Mouse (Mus musculus): ENCODE results near the gene Rad9a.
"Not testable (repeated sequence)": the region's sequence is repeated elsewhere in the genome, so short reads cannot be mapped to it uniquely, and the experiment has no call there.

The Rad9a gene

DNA sequence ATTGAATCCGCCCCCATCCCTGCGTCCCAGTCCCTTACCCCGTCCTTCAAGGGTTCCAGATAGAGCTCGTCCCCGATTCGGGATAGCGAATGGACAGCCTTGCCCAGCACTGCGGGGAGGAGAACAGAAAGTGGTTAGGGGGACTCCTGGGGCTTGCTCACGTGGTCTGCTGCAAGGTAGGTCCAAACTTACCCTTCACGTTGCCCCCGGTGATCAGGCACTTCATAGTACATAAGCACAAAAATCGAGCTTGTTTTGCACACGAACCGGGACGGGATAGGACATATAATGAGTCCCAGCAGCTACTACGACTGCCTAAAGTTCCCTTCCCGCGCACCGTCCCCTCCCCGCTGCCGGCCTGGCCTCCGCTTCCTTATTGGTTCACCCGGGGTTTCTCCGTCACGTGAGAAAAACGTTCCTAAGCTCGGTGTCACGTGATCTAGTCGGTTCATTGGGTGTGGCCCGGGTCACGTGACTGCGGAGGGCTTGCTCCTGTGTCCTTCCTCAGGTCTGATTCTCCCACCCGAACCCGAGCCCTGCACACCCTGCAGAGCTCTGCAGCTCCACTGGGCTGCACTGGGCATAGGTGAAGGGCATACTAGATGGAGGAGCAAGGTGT lies at the start of gene Rad9a:
Gene Rad9a, minus strand, starts transcription at position 372 of the 619 bp plus-strand sequence.
- peak; percentile 93 for DNase-seq (ENCODE audit: low spot score)

DNA sequence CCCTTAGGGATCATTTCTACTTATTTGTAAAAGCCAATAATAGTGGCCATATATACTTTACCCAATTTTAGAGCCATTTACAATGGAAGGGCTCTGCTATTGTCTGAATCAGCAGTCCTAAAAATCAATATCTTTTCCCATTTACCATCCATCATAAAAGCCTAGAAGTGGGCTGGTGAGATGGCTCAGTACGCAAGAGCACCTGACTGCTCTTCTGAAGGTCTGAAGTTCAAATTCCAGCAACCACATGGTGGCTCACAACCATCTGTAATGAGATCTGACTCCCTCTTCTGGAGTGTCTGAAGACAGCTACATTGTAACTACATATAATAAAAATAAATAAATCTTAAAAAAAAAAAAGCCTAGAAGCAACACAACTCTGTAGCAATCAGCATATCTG lies 47.2 kb upstream of the Rad9a start:
- not testable (repeated sequence) for DNase-seq (ENCODE audit: low spot score)

DNA sequence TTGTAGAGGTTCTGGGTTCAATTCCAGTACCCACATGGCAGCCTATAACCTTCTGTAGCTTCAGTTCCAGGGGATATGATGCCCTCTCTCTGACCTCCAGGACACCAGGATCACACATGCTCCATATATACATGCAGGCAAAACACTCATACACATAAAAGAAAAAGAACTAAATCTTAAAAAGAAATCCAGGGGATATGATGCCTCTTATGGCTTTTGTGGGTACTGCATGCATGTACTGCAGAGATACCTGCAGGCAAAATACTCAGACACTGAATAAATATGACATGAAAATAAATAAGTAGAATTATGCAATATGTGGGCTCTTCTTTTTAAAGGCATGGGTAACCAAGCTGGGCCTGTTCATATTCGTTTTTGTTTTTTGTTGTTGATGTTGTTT lies 45.5 kb upstream of the Rad9a start:
- no peak for DNase-seq (ENCODE audit: low spot score)

DNA sequence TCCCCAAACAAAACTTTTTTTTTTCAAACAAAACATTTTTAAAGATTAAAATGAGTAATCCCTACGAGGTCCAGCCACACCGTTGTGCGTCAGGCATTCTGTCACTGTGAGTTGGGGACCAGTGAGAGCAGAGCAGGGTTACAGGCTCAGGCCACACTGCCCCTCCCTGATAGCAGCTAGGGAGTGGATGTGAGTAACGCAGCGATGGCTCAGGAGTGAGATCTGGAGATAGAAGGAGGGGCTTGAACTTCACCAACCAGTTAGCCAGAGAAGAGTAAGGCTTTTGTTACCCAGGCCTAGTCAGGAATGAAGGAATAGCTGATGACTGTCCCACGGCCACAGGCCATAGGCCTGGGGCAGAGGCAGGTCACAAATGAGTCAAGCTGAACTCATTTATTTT lies 43.3 kb upstream of the Rad9a start:
- DNase-seq (ENCODE audit: low spot score): no peak

DNA sequence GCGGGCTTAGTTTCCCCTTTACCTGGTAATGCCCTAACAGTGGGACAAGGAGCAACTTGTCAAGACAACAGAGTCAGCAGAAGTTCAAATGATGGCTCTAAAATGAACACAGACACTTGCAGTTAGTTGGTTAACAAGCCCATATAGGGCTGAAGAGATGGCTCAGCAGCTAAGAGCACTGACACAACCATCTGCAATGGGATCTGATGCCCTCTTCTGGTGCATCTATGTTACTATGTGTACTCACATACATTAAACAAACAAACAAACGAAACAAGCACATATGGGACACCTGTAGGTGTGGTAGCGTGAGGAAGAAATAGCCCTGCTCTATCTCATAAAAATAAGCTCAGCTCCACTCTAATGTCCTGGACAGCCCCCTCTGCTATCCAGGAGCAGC lies 41.0 kb upstream of the Rad9a start:
- DNase-seq (ENCODE audit: low spot score): no peak

DNA sequence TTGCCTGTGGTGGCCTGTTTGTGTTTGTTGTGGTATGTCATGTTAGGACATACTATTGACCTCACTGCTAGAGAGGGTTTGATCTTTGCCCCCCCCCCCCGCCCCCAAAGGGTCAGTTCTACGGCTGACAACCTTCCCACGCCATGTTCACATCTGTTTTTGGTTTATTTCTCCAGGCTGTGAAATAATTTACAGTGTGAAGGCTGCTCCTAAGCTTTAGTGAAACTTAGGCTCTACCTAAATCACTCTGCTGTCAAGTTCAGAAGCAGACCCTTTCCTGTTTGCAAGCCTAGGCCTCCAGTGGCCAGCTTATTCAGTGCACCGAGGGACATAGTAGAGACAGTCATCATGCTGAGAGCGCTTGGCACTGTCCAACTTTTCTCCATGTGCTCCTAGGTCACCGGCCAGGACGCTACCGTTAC lies 38.8 kb upstream of the Rad9a start:
- DNase-seq (ENCODE audit: low spot score): no peak

DNA sequence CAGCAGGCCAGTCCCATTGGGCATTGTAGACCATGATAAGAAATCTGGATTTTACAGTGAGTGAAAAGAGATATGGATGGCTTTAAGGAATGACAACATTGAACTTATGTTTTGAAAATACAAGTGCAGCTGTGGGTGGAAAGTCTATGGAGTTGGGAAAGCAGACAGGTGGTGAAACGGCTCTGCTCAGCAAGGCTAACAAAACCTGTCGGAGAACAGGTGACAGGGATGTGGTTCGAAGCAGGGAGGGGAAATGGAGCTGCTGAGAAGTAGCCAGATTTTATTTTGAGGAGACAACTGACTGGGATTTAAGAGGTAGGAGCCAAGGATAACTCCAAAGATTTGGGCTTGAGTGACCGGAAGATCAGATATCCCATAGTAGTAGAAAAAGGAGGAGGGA lies 33.1 kb upstream of the Rad9a start:
- DNase-seq (ENCODE audit: low spot score): no peak

DNA sequence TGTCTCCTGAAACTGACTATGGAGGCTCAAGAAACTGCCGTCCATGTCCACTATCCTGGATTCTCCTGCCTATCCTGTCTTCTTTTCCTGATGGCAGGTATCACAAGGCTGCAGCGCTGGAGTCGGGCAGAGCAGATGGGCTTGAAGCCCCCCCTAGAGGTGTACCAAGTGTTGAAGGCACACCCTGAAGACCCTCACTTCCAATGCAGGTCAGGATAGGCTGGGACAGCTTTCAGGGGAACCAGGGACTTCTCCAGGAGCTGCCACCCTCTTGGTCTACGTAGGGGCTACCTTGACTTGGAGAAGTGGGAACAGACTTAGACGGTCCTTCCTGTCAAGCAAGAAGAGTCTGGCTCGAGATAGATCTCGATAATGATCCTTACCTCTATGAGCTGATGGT lies 31.2 kb upstream of the Rad9a start:
- no peak for DNase-seq (ENCODE audit: low spot score)

DNA sequence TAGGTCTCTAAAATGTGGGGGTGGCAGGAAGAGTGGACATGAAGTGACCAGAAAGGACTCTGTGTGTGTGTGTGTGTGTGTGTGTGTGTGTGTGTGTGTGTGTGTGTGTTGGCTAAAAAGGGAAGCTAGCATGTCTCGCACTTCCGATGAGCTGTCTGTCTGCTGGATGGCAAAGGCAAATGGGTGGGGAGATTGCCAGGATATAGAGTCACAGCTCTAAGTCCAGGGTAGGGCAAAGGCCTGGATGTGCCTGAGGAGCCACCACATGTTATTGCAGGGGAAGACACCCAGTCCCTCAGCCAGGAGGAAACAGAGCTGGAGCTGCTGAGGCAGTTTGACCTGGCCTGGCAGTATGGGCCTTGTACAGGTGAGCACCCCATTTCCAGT lies 30.7 kb upstream of the Rad9a start:
- DNase-seq (ENCODE audit: low spot score): no peak

DNA sequence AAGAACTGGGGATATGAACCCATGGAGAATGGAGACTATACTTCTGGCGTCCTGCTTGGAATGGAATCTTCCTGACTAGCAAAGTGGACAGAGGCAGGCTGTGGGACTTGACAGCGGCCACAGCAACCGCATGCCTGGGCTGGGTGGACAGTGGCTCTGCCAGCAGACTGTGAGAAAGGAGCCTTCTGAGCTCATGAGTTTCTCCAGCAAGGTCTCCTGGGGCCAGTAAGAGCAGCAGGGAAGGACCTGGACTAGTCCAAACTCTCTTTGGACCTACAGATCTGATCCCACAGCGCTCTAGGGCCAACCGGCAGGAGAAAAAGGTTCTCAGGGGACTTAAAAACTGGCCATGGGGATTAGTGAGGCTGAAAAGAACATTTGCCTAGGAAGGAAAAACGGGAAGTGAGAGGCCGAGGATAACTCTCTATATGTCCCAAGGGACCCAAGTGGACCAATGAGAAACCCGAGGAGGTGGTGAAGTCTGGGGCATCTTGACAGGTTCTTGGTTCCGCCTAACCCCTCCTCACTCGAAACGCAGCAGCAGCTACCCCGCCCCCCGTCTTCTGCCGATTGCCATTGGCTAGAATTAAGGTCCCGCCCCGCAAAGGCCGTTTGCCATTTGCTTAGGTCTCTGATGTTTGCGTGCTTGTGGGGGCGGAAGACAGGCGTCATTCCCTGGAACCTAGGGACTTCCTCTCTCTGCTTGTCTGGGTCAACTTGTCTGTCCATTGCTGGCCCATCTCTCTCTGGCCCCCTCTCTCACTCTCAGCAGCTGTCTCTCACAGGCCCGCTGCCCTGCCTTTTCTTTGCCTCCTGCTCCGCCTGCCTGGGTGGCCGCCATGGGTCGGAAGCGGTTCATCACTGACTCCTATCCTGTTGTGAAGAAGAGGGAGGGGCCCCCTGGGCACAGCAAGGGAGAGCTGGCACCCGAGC lies 30.1 kb upstream of the Rad9a start, which contains the start of gene Pold4:
Gene Pold4, plus strand, starts transcription at position 647 of the 933 bp plus-strand sequence.
- peak; percentile 88 for DNase-seq (ENCODE audit: low spot score)

DNA sequence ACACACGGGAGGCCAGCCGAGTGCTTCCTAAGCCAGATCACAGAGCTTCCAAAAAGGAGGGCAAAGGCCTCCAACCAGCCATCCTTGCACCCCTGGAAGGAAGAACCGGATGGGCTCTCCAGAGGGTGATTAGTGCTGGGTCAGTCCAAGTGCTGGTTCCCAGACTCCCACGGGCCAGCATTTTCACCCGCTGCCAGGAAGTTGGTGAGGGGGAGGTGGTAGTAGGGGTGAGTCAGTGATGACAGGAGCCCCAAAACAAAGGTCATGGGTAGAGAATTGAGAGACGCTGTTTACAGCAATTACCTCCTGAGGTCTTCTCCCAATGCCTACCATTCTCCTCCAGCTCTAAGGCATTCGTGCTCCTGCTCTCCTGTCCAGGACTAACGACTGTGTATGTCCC lies 29.0 kb upstream of the Rad9a start:
- DNase-seq (ENCODE audit: low spot score): no peak

DNA sequence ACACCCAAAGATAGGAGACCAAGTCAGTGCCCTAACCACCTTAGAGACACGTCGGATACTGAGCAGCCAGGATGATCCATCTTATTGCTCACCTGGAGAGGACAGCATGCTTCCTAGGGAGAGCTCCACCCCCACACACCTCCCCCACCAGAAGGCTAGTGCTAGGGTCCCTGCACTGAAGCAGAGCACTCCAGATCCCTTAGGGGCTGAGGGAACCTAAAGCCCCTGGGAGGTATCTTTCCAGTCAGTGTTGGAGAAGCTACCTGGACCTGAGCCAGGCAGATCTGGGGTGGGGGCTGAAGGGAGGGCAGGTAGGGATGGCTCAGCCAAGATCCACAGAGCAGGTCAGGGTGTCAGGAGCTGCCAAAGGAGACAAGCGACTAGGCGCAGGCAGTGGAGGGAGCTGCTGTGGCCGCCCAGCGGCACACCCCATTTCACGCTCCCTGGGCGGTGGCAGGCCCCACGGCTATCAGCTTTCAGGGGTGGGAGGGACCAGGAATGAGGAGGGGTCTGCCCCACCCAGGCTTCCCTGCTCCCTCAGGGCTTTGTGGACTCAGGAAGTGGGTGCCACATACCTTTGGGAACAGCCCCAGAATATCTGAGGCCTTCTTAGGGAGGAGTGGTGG lies 28.1 kb upstream of the Rad9a start:
- DNase-seq (ENCODE audit: low spot score): no peak

DNA sequence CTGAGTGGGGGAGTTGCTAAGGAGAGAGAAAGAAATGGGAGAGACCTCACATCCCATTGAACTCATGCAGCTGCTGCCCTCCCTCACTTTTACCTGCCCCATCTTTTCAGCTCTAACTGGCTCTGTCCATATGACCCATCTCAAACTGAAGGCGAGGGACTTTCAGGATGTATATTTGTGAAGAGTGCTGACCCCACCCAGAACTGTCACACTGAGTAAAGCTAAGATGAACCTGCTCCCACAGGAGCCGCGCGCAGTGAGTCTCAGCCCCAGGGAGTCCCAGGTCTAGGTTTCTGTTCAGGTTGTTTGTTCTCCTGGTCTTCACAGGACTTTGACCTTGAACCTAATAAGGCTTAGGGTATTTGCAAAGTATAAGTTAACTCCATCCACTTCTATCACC lies 27.4 kb upstream of the Rad9a start:
- DNase-seq (ENCODE audit: low spot score): no peak

DNA sequence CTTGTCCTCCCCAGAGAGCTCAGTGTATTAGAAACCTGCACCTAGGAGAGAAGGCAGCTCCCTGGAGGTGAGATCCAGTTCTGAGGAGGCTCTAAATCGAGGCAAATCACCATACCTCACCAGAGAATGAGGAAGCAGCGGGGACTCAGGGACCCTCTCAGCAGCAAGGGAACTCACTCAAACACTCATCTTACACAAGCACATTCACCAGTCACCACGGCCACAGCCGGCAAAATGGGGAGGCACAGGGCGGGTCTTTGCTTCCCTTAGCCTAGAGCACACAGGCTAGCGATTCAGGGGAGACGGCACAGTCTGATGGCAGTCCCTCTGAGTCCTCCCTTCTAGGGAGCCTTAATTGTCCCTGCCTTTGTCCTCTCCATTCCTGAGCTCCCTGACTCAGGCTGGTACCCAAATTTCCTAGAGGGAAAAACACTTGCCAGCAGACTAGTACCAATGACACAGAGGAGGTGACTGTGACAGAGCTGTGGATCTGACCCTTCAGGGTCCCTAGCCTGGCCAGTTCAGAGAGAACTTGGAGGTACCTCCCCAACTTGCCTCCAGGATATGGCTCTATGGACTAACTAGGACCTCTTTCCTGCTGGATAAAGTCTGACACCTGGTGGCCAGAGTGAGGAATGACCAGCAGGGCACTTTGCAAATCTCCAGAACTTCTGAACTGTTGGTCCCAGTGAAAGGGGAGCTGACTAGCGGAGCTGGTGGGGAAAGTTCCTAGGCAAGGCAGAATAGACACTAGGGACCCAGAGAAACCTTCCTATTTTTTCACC lies 26.6 kb upstream of the Rad9a start:
- DNase-seq (ENCODE audit: low spot score): peak; percentile 47

DNA sequence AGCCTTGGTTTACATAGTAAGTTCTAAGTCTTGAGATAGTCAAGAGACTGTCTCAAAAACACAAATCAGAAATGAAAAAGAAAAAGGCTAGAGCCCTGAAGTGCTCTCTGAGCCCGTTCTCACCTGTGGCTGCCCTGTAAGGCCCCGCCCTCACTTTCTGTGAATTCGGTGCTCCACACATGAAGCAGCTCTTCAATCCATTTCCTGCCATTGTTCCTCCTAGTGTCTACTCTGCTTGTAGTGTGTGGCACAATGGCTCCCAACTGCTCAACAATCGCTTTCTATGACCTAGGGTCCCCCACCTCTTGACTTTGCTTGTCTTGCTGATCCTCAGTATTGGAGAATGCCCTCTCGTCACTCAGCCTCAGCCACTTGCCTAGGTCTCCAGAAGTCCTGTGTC lies 26.0 kb upstream of the Rad9a start:
- no peak for DNase-seq (ENCODE audit: low spot score)

DNA sequence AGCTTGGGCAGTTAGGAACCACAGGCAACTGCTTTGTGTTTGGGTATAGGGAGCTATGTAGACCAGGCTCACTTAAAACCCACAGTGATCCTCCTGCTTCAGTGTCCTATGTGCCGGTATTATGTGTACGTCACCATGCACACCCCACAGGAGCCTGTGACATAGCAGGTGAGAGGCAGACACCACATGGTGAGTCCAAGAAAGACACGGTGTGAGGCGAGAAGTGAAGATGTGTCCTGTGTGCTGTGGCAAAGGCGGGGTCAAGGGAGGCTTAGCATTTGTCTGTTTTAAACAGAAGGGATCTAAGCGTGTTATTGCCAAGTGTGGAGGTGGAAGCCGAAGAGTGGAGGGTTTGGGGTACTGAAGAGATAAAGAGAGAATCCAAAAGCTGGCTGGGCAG lies 25.3 kb upstream of the Rad9a start:
- no peak for DNase-seq (ENCODE audit: low spot score)

DNA sequence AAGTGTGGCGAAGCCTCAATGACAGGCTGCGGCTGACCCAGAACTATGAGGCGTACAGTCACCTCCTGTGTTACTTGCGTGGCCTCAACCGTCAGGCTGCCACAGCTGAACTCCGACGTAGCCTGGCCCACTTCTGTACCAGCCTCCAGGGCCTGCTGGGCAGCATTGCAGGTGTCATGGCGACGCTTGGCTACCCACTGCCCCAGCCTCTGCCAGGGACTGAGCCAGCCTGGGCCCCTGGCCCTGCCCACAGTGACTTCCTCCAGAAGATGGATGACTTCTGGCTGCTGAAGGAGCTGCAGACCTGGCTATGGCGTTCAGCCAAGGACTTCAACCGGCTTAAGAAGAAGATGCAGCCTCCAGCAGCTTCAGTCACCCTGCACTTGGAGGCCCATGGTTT lies 20.7 kb upstream of the Rad9a start:
- no peak for DNase-seq (ENCODE audit: low spot score)

DNA sequence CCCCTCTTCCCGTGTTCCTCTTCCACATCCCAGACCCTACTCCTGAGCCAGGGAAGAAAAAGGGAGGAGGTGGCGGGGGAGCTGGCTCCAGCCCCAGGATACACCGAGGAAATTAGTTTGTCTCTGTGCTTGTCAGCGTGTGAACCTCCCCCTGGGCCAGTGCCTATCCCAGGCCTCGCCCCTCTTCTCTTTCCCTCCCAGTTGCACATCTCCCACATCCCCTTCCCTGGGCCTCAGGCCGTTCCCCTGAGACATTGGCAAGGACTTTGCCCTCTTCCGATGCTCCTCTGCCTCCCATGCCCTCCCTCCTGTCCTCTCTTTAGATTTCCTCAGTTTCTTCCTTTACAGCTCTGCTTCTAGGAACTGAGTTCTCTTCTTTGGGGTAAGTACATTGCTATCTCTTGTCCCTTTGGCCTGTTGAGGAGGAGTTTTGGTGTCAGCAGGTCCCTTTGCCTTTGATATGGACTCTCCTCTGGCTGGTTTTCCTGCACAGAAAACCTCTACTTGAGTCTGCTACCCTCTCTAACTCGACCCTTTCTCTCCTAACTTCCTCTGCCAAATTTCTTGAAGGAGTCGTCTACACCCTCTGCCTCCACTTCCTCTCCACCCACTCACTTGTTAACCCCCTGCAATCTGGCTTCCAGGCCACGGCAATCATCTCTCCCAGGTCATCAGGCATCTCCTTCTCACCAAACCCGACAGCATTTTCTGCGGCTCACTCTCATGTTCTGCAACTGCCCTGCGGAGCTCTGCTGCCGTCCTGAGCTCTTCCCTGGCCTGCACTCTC lies 19.7 kb upstream of the Rad9a start:
- DNase-seq (ENCODE audit: low spot score): no peak

DNA sequence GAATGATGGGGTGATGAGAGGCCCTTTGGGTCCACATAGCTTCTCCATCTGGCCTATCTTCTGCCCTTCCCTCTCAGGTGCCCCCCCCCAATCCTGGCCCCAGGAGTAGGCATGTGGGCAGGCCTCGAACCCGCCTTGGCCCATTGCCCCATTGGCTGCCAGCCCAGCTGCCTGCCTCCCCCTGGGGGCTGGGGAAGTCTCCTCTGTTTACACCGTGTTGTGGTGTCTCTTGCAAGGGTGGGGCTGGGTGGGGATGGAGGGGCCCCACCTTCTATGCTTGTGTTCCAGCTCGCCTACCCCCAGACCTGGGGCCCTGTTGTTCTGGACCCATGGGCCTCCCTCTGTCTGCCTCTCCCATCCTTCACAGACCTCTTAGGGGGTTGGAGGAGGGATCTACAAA lies 19.0 kb upstream of the Rad9a start:
- DNase-seq (ENCODE audit: low spot score): no peak

DNA sequence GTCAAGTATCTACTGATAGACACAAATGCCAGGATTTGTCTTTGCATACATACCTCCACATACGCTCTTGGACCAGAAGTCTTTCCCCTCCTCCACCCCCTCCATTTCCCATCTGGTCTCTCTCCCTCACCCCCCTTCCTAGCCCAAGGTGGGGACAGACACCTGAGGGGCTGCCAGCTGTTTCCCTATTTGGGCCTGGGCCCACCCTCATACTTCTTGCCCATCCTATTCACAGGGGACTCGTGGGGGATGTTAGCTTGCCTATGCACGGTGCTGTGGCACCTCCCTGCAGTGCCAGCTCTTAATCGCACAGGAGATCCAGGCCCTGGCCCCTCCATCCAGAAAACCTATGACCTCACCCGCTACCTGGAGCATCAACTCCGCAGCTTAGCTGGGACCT lies 18.5 kb upstream of the Rad9a start:
- no peak for DNase-seq (ENCODE audit: low spot score)

DNA sequence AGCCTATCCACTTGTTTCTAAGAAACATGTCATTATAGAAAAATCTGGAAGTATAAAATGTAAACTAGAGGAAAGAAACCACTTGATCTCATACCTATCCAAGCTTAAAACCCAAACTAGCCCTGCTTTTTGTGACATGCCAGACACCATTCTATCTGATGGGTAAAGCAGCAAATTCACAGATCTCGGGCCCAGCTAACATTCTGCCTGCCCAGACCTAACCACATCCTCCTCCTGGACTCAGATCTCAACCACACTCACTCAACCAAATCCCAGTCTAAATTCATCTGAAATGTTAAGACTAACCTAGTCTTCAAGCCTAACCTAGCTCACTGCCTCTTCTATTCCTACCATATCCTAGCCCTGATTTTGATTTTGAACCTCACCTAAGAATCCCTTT lies 17.3 kb upstream of the Rad9a start:
- no peak for DNase-seq (ENCODE audit: low spot score)

DNA sequence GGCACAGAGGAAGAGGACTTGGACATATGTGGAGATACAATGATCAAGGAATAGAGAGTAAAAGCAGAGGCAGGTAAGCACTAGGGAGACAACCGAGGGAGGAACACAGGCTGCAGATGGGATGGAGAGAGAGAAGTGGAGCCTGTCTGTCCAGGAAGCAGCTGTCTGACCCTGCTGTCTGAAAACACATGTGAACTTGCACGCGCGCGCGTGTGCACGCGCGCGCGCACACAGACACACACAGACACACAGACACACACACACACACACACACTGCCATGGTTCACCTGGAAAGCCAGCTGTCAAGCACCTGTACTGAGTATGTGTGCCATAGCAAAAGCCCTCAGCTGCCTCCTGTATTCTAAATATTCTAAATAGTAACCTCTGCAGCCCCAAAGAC lies 16.8 kb upstream of the Rad9a start:
- no peak for DNase-seq (ENCODE audit: low spot score)

All from testis, postnatal 14 days (tissue).